Mouse (Mus musculus): ENCODE results near the gene Itk. TPM values are rescaled to one million over a fixed set of nuclear protein-coding genes. Genes with fewer than 3 reads are reported as not detected.
A peak's percentile ranks its signal among the peaks of the same experiment; 100 is the strongest.

The Itk gene
- polyA plus RNA-seq, 1 experiment from 2014 or later: 0.30 TPM

GRCm38 (mm10) chr11:46418860-46419259, 29.5 kb upstream of the Itk start:
- DNase-seq (ENCODE audit: low spot score): no peak
- 62% methylated on average over 5 of the region's 5 CpGs for WGBS
- Histone ChIP-seq H3K9me3 (ENCODE audit: control insufficient read depth, low read length) (no peaks in the 10 kb centered on the region), H3K4me2 (ENCODE audit: low read length) (no peak overlapping the region), H3K9ac (ENCODE audit: low read length) (no peak overlapping the region), H3K27me3 (replicated peaks; ENCODE audit: control insufficient read depth, insufficient read depth, low read length) (no peaks in the 10 kb centered on the region), H3K4me1 (replicated peaks; ENCODE audit: control insufficient read depth, insufficient read depth, low read length) (no peaks in the 10 kb centered on the region), H3K27ac (ENCODE audit: low read depth) (no peak overlapping the region), H3K36me3 (ENCODE audit: control insufficient read depth, insufficient read depth, low read length) (no peaks in the 10 kb centered on the region), H3K4me3 (ENCODE audit: low read depth, low read length) (no peak overlapping the region)
- no peak for ATAC-seq (replicated peaks; ENCODE audit: low FRiP score, low TSS enrichment, low read depth)

DNA sequence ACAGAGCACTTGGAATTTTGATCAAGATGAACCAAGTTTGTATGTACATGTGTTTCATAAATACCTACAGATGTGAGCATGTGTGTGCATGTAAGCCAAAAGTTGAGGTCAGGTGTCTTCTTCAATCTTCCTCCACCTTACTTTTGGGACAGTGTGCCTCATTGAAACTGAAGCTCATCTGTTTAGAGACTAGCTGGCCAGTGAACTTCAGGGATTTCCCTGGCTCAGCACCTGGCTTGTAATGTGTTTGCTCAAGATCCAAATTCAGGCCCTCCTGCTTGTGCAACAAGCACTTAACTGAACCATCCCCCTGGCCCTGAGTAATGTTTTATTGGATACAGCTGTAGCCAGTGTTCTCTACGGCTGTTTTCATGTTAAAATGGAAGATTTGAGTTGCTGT, 29.1 kb upstream of the Itk start:
- H3K9me3 ChIP-seq (ENCODE audit: control insufficient read depth, low read length): no peaks in the 10 kb centered on the region
- H3K4me3 ChIP-seq (ENCODE audit: low read depth, low read length): no peak overlapping the region
- no peaks in the 10 kb centered on the region for H3K36me3 ChIP-seq (ENCODE audit: control insufficient read depth, insufficient read depth, low read length)
- no peaks in the 10 kb centered on the region for H3K27me3 ChIP-seq (replicated peaks; ENCODE audit: control insufficient read depth, insufficient read depth, low read length)
- H3K4me1 ChIP-seq (replicated peaks; ENCODE audit: control insufficient read depth, insufficient read depth, low read length): no peaks in the 10 kb centered on the region
- no peak overlapping the region for H3K9ac ChIP-seq (ENCODE audit: low read length)
- no peak overlapping the region for H3K4me2 ChIP-seq (ENCODE audit: low read length)
- no peak overlapping the region for H3K27ac ChIP-seq (ENCODE audit: low read depth)
- 24% methylated on average over 1 of the region's 1 CpGs for WGBS
- ATAC-seq (replicated peaks; ENCODE audit: low FRiP score, low TSS enrichment, low read depth) (no peak), DNase-seq (ENCODE audit: low spot score) (no peak)

- ATAC-seq (replicated peaks; ENCODE audit: low FRiP score, low TSS enrichment, low read depth): no peak
- no peak overlapping the region for H3K9ac ChIP-seq (ENCODE audit: low read length)
- no peaks in the 10 kb centered on the region for H3K27me3 ChIP-seq (replicated peaks; ENCODE audit: control insufficient read depth, insufficient read depth, low read length)
- no peak overlapping the region for H3K4me2 ChIP-seq (ENCODE audit: low read length)
- WGBS: 53% methylated on average over 2 of the region's 2 CpGs
- no peaks in the 10 kb centered on the region for H3K4me1 ChIP-seq (replicated peaks; ENCODE audit: control insufficient read depth, insufficient read depth, low read length)
- no peak overlapping the region for H3K27ac ChIP-seq (ENCODE audit: low read depth)
- DNase-seq (ENCODE audit: low spot score): no peak
- H3K4me3 ChIP-seq (ENCODE audit: low read depth, low read length): no peak overlapping the region
- H3K36me3 ChIP-seq (ENCODE audit: control insufficient read depth, insufficient read depth, low read length): no peaks in the 10 kb centered on the region
- H3K9me3 ChIP-seq (ENCODE audit: control insufficient read depth, low read length): no peaks in the 10 kb centered on the region
These were observed 20.8 kb upstream of the Itk start for GRCm38 (mm10) chr11:46410018-46410563.

- no peaks in the 10 kb centered on the region for H3K4me1 ChIP-seq (replicated peaks; ENCODE audit: control insufficient read depth, insufficient read depth, low read length)
- no peak overlapping the region for H3K9ac ChIP-seq (ENCODE audit: low read length)
- no peaks in the 10 kb centered on the region for H3K36me3 ChIP-seq (ENCODE audit: control insufficient read depth, insufficient read depth, low read length)
- no peak for ATAC-seq (replicated peaks; ENCODE audit: low FRiP score, low TSS enrichment, low read depth)
- H3K4me3 ChIP-seq (ENCODE audit: low read depth, low read length): no peak overlapping the region
- no peaks in the 10 kb centered on the region for H3K27me3 ChIP-seq (replicated peaks; ENCODE audit: control insufficient read depth, insufficient read depth, low read length)
- DNase-seq (ENCODE audit: low spot score): no peak
- 51% methylated on average over 10 of the region's 10 CpGs for WGBS
- no peak overlapping the region for H3K4me2 ChIP-seq (ENCODE audit: low read length)
- no peaks in the 10 kb centered on the region for H3K9me3 ChIP-seq (ENCODE audit: control insufficient read depth, low read length)
- no peak overlapping the region for H3K27ac ChIP-seq (ENCODE audit: low read depth)
These were observed 17.4 kb upstream of the Itk start for GRCm38 (mm10) chr11:46406721-46407120.

DNA sequence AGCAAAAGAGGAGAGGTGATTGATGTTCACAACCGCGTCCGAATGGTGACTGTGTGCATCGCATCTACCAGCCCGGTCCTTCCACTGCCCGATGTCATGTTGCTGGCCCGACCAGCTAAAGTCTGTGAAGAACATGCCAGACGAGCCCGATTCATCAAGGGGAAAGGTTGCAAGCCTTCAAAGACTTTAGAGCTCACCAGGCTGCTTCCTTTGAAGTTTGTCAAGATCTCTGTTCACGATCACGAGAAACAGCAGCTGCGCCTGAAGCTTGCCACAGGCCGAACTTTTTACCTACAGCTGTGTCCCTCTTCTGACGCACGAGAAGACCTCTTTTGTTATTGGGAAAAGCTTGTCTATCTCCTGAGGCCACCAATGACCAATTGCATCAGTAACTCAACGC, 15.7 kb upstream of the Itk start:
- Histone ChIP-seq H3K27ac (ENCODE audit: low read depth) (no peak overlapping the region), H3K4me2 (ENCODE audit: low read length) (no peak overlapping the region), H3K36me3 (ENCODE audit: control insufficient read depth, insufficient read depth, low read length) (no peaks in the 10 kb centered on the region), H3K9ac (ENCODE audit: low read length) (no peak overlapping the region), H3K4me3 (ENCODE audit: low read depth, low read length) (no peak overlapping the region), H3K9me3 (ENCODE audit: control insufficient read depth, low read length) (no peaks in the 10 kb centered on the region), H3K4me1 (replicated peaks; ENCODE audit: control insufficient read depth, insufficient read depth, low read length) (no peaks in the 10 kb centered on the region), H3K27me3 (replicated peaks; ENCODE audit: control insufficient read depth, insufficient read depth, low read length) (no peaks in the 10 kb centered on the region)
- DNase-seq (ENCODE audit: low spot score) (no peak), ATAC-seq (replicated peaks; ENCODE audit: low FRiP score, low TSS enrichment, low read depth) (no peak)
- 75% methylated on average over 16 of the region's 16 CpGs for WGBS

DNA sequence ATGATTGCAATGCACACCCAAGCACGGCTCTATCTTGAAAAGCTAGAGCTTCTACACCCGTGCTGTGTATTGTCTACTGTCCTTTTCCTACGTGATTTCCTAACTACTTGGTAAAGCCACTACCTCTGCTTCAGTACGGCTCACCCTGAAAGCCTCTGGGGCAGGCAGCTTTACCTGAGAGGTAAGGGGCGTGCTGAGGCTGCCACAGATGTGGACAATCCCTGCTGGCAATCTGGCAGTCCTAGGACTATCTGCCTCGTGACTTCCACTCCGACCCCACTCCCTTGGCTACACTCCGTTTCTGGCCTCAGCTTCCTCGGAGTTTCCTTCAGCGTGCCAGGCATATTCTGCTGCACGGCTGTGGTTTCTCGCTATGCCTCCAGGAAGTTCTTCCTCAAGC, 12.2 kb upstream of the Itk start:
- Histone ChIP-seq H3K27me3 (replicated peaks; ENCODE audit: control insufficient read depth, insufficient read depth, low read length) (no peaks in the 10 kb centered on the region), H3K4me1 (replicated peaks; ENCODE audit: control insufficient read depth, insufficient read depth, low read length) (no peaks in the 10 kb centered on the region), H3K4me2 (ENCODE audit: low read length) (peak overlapping the region; percentile 12; the same call in 1 of the 2 replicates), H3K9me3 (ENCODE audit: control insufficient read depth, low read length) (no peaks in the 10 kb centered on the region), H3K9ac (ENCODE audit: low read length) (no peak overlapping the region), H3K36me3 (ENCODE audit: control insufficient read depth, insufficient read depth, low read length) (no peaks in the 10 kb centered on the region), H3K27ac (ENCODE audit: low read depth) (no peak overlapping the region), H3K4me3 (ENCODE audit: low read depth, low read length) (no peak overlapping the region)
- 60% methylated on average over 12 of the region's 12 CpGs for WGBS
- peak; percentile 58 for DNase-seq (ENCODE audit: low spot score)
- no peak; the same call in 1 of the 2 replicates for ATAC-seq (replicated peaks; ENCODE audit: low FRiP score, low TSS enrichment, low read depth)

DNA sequence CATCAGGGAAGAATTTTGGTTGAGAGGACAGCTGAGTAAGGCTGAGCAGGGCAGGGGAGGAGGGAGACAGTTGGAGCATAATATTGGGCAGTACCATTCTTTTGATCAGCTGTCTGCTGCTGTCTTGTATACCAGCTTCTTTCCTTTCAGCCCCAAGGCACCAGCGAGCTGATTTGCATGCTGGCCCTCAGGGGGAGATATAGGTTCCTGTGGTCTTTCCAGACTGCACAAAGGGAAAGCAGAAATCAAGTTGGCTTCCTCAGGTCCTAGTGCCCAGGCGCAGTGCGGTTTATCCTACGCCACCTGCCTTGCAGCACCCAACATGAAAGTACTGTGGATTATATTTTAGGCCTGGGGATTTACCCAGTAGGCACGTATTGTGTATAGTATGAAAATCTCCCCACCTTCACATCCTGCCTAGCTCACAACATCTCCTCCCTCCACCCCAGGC, 9.6 kb upstream of the Itk start:
- no peak overlapping the region for H3K4me2 ChIP-seq (ENCODE audit: low read length)
- WGBS: 68% methylated on average over 5 of the region's 5 CpGs

DNA sequence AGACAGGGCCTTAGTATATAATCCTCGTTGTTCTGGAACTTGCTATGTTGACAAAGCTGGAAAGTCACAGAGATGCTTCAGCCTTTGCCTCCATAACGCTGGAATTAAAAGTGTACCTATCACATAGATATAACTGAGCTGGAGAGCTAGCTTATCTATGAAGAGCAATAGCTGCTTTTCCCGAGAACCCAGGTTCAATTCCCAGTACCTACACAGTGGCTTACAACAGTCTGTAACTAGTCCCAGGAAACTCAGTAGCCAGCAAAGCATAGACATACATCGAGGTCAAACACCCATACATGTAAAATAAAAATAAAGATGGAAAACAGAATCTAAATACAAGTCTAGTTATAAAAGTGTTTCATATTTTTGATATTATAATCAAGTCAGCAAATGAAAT, 9.2 kb upstream of the Itk start:
- Histone ChIP-seq H3K27me3 (replicated peaks; ENCODE audit: control insufficient read depth, insufficient read depth, low read length) (no peaks in the 10 kb centered on the region), H3K9ac (ENCODE audit: low read length) (no peak overlapping the region), H3K4me3 (ENCODE audit: low read depth, low read length) (no peak overlapping the region), H3K27ac (ENCODE audit: low read depth) (no peak overlapping the region), H3K9me3 (ENCODE audit: control insufficient read depth, low read length) (no peaks in the 10 kb centered on the region), H3K4me1 (replicated peaks; ENCODE audit: control insufficient read depth, insufficient read depth, low read length) (no peaks in the 10 kb centered on the region), H3K4me2 (ENCODE audit: low read length) (no peak overlapping the region), H3K36me3 (ENCODE audit: control insufficient read depth, insufficient read depth, low read length) (no peaks in the 10 kb centered on the region)
- WGBS: 86% methylated on average over 4 of the region's 4 CpGs
- no peak for ATAC-seq (replicated peaks; ENCODE audit: low FRiP score, low TSS enrichment, low read depth)
- DNase-seq (ENCODE audit: low spot score): no peak

More for the DNA sequence above, 9.6 kb upstream of the Itk start:
- no peaks in the 10 kb centered on the region for H3K27me3 ChIP-seq (replicated peaks; ENCODE audit: control insufficient read depth, insufficient read depth, low read length)
- no peak overlapping the region for H3K9ac ChIP-seq (ENCODE audit: low read length)
- ATAC-seq (replicated peaks; ENCODE audit: low FRiP score, low TSS enrichment, low read depth) (no peak), DNase-seq (ENCODE audit: low spot score) (no peak)
- no peak overlapping the region for H3K27ac ChIP-seq (ENCODE audit: low read depth)
- H3K9me3 ChIP-seq (ENCODE audit: control insufficient read depth, low read length): no peaks in the 10 kb centered on the region
- H3K4me3 ChIP-seq (ENCODE audit: low read depth, low read length): no peak overlapping the region
- H3K36me3 ChIP-seq (ENCODE audit: control insufficient read depth, insufficient read depth, low read length): no peaks in the 10 kb centered on the region
- H3K4me1 ChIP-seq (replicated peaks; ENCODE audit: control insufficient read depth, insufficient read depth, low read length): no peaks in the 10 kb centered on the region

- Histone ChIP-seq H3K4me1 (replicated peaks; ENCODE audit: control insufficient read depth, insufficient read depth, low read length) (no peaks in the 10 kb centered on the region), H3K9me3 (ENCODE audit: control insufficient read depth, low read length) (no peaks in the 10 kb centered on the region), H3K27me3 (replicated peaks; ENCODE audit: control insufficient read depth, insufficient read depth, low read length) (no peaks in the 10 kb centered on the region), H3K36me3 (ENCODE audit: control insufficient read depth, insufficient read depth, low read length) (no peaks in the 10 kb centered on the region), H3K9ac (ENCODE audit: low read length) (no peak overlapping the region), H3K27ac (ENCODE audit: low read depth) (no peak overlapping the region), H3K4me2 (ENCODE audit: low read length) (no peak overlapping the region), H3K4me3 (ENCODE audit: low read depth, low read length) (no peak overlapping the region)
- ATAC-seq (replicated peaks; ENCODE audit: low FRiP score, low TSS enrichment, low read depth): no peak
- DNase-seq (ENCODE audit: low spot score): no peak
- 38% methylated on average over 2 of the region's 2 CpGs for WGBS
These were observed 8.6 kb upstream of the Itk start for GRCm38 (mm10) chr11:46397900-46398299.

Measured in intestine, embryonic 14.5 days (tissue).